Mouse (Mus musculus) brain, embryonic 14.5 days (tissue): Measurements from ENCODE around the gene Sergef.

Experiments
- CTCF ChIP-seq: fragments of 200-500 bp; IDR thresholded peaks from 2 replicates; pipeline ENCODE4 v1.5.1; 2012; ENCODE audit warnings: inconsistent platforms, mild to moderate bottlenecking, moderate library complexity, borderline replicate concordance; ENCODE audit not compliant: insufficient read depth, insufficient read length; ENCODE audit errors: extremely low read depth
- POLR2A ChIP-seq: fragments of 200-500 bp; IDR thresholded peaks from 2 replicates; pipeline ENCODE4 v1.6.1; 2012; ENCODE audit warnings: mild to moderate bottlenecking, inconsistent platforms, borderline replicate concordance; ENCODE audit not compliant: poor library complexity, insufficient read depth, insufficient read length, severe bottlenecking; ENCODE audit errors: extremely low read depth

DNA sequence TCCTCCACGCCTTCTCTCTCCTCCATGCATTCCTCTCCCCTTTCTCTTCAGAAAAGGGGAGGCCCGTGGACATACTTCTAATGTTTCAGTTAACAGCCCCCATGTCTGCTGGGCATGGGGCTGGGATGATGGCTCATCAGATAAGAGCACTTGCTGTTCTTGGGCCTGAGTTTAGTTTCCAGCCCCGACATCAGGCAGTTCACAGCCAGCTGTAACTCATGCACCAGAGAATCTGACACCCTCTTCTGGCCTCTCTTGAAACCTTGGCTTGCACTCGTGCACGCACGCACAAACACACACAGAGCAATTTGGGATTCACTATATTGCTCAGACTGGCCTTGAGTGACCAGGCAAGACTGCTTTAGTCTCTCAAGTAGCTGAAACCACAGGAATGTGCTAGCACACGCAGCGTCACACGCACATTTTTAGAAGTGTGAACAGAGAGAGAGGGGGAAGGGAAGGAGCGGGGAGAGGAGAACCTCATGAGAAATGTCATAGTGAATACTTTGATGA, 32.6 kb upstream of the Sergef start, which contains the start of gene Tph1:
- TF ChIP-seq POLR2A (no peak), CTCF (no peak)
